Mouse (Mus musculus) heart, adult 2 months (tissue): ENCODE results near the gene Il18bp.
"Not testable (repeated sequence)": the region's sequence is repeated elsewhere in the genome, so short reads cannot be mapped to it uniquely, and the experiment has no call there.

Experiments
- CTCF ChIP-seq: fragments of 200-600 bp; IDR thresholded peaks from 2 replicates; pipeline ENCODE4 v1.8.1; 2022; ENCODE audit warnings: antibody characterized with exemption, mild to moderate bottlenecking, moderate library complexity
- EP300 ChIP-seq: fragments of 200-500 bp; IDR thresholded peaks from 2 replicates; pipeline ENCODE4 v1.6.1; 2011; ENCODE audit warnings: low read depth, low read length, control low read depth; ENCODE audit not compliant: insufficient read depth
- POLR2A ChIP-seq: fragments of 200-500 bp; IDR thresholded peaks from 2 replicates; pipeline ENCODE4 v1.6.1; 2011; ENCODE audit warnings: mild to moderate bottlenecking, low read depth, low read length, control low read depth; ENCODE audit not compliant: insufficient read depth

DNA sequence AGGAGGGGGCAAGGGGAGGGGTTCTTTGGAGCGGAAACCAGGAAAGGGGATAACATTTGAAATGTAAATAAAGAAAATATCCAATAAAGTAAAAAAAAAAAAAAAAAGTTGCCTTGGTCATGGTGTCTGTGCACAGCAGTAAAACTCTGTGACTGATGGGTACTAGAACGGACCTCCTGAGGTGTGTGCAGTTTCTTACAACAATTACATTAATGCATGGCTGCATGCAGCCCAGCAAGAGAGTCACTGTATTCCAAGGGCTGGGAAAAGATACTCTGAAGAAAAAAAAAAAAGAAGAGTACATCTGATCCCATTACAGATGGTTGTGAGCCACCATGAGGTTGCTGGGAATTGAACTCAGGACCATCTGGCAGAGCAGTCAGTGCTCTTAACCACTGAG is 2.4 kb upstream of the Il18bp start:
- TF ChIP-seq CTCF, EP300, POLR2A: not testable (repeated sequence)
